Mouse (Mus musculus) CD4-positive, CD25-positive, alpha-beta regulatory T cell, adult 4 months (primary cell): ENCODE results near the gene Tssk1. TPM values are rescaled to one million over a fixed set of nuclear protein-coding genes. Genes with fewer than 3 reads are reported as not detected.
A peak's percentile ranks its signal among the peaks of the same experiment; 100 is the strongest.

ENCODE experiments used
- ATAC-seq: one replicate; pipeline ENCODE4 v1.8.0; 2017
- polyA plus RNA-seq, 2 experiments: library from polyadenylated mRNA; unstranded; fragments of 100-300 nt; shearing (Covaris generic); gene quantifications; one replicate each; pipeline ENCODE4 v1.2.1; 2017

Gene Tssk1
- not detected for polyA plus RNA-seq

- no peak for ATAC-seq
These were observed at the start of gene Tssk1 for GRCm38 (mm10) chr16:17893923-17894322. Tssk1 (plus strand) TSS chr16:17894223.

DNA sequence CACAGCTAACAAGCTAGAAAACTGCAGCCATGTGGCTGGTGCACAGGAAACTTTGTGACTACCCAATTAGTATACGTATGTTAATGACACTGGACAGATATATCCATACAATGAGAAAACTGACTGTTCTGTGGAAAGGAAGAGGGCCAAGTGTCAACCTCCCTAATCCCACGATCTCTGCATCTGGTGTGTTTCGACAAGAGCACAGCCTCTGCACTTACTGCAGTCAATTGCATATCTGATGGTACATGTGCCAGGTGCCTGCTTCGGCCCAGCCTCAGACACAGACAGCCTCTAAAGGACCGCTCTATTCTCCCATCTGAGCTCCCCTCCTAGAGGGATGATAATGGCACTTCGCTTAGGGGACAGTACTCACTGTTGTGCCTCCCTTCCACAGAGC lies 45.6 kb upstream of the Tssk1 start:
- ATAC-seq: no peak

- peak; percentile 56 for ATAC-seq
These were observed 45.1 kb upstream of the Tssk1 start for GRCm38 (mm10) chr16:17848928-17849327.

GRCm38 (mm10) chr16:17849486-17849885 lies 44.5 kb upstream of the Tssk1 start:
- ATAC-seq: no peak

DNA sequence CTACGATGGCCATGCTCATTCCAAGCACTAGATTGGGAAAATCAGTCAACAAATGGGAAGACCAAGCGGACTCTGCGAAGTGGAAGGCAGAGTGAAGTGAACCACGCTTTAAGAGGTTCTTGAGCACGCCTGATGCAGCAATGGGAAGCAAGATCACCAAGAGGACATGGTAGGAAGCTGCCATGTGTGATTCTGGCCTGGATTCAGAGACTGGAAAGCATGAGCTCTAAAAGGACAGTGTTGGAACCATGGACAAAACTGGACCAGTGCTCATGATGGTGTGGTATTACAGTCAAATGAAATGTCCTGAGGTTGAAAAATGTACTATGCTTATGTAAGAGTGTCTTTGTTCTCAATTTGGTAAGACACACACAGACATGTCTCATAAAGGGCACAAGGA lies 42.7 kb upstream of the Tssk1 start:
- no peak for ATAC-seq

DNA sequence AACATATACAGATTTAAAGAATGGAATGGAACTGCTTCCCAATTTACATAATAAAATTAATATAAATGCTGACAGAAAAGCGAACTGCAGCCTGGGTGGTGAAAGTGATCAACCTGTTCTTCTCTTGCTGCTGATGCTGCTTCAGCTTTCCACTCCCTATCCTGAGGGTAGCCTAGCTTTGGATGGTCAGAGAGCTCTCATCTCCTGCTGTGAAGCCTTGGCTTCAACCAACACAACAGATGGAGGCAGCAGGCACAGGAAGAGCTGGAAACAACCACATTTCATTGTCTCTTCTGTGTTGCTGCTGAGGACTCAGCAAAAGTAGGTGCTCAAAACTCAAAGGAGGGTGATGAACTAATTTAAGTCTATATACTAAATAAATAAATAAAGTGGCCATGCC lies 42.2 kb upstream of the Tssk1 start:
- ATAC-seq: no peak

GRCm38 (mm10) chr16:17853263-17853662 lies 40.8 kb upstream of the Tssk1 start:
- ATAC-seq: no peak

DNA sequence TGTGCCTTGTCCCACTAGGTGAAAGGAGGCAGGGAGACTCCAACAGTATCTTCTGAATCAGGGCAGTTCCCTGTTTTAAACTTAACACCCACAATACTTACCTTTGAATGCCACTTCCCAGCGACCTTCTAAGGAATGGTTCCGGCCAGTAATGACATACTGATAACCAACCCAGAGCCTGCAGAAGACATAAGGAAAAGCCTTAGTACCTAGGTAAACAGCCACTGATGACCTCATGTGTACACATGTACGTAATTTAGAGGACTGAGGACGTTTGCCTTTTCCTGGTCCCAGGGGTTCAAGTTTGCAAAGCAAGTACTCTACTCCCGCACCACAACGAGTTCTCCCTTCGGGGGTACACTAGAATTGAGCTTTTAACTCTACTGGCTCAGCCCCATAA lies 36.9 kb upstream of the Tssk1 start:
- no peak for ATAC-seq

DNA sequence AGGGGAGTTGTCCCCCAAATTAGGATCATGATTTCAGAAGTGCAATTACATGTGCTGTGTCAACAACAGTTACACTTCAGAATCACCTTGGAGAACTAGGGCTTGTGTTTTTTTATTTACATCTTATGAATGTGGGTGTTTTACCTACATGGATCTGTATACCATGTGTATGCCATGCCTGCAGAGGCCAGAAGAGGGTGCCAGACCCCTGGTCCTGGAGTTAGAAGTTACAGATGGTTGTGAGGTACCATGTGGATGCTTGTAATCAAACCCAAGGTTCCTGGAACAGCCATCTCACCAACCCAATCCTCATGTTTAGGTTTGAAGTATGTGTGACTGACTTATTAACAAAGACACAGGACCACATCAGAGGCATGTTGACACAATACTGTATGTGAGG lies 35.4 kb upstream of the Tssk1 start:
- ATAC-seq: peak; percentile 54

- ATAC-seq: no peak
These were observed 28.7 kb upstream of the Tssk1 start for GRCm38 (mm10) chr16:17865293-17865692.

GRCm38 (mm10) chr16:17865770-17866169 lies 28.3 kb upstream of the Tssk1 start:
- ATAC-seq: no peak

DNA sequence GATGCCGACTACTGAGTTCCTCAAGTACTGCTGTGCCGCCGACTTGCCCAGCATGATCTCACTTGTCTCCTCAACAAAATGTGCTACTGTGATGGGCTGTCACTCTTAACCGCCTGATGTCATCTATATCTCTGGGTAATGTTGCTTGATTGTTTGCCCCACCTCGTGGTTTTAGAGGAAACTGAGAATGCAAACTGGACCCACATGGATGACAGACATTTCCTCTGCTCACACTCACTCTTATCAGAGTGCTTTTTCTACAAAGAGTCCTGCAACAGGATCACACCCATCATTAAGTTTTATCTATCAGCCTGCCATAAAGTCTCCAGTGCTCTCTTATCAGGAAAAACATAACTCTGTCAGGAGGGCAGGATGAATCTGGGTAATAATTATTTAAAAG lies 22.8 kb upstream of the Tssk1 start:
- no peak for ATAC-seq

DNA sequence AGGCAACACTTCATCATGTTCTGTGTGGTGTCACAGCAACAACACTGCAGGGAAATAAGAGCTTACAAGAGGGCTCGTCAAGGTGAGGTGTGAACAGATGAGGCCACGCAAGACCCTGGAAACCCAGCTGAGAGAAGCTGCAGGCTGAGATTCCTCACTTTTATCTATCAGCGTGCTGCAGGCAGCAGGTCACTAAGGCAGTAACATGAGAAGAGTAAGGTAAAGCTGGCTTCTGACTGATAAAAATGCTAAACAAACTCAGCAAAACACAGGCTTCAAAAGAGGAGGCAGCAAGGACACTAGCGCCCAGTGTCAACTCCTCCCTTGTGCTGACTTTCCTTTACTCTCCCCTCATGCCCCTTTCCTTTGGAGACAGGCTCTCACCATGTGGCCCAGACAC lies 21.0 kb upstream of the Tssk1 start:
- no peak for ATAC-seq

GRCm38 (mm10) chr16:17875174-17875573 lies 18.8 kb upstream of the Tssk1 start:
- ATAC-seq: no peak

DNA sequence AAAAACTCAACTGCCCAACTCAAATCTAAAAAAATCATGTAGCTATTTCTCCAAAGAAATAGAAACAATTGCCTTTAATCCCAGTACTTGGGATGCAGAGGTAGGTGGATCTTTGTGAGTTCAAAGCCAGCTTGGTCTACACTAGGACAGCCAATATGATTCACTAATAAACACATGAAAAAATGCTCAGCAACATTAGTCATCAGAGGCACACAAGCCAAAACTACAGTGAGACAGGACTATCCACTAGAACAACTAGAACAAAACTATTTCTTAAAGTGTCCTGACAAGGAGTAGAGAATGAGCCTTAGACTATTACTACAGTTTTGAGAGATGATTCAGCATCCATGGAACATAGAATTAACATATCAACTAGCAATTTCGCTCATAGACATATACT lies 17.9 kb upstream of the Tssk1 start:
- ATAC-seq: no peak

GRCm38 (mm10) chr16:17879571-17879970 lies 14.5 kb upstream of the Tssk1 start:
- ATAC-seq: no peak

DNA sequence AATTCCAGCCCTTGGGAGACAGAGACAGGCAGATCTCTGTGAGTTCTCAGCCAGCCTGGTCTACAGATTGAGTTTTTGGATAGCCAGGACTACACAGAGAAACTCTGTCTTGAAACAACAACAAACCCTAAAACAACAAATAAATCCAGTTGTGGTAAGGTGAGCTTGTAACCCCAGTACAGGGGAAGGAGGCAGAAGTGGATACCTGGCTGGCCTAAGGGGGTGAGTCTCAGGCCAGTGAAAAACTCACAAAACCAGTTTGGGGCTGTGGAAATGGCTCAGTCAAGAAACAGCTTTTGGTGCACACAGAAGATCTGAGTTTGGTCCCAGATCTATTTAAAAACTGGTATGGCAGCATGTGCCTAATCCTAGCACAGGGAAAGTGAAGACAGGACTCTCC lies 11.8 kb upstream of the Tssk1 start:
- no peak for ATAC-seq

- ATAC-seq: no peak
These were observed 9.9 kb upstream of the Tssk1 start for GRCm38 (mm10) chr16:17884116-17884515.

- no peak for ATAC-seq
These were observed 4.2 kb upstream of the Tssk1 start for GRCm38 (mm10) chr16:17889689-17890341.

- ATAC-seq: no peak
These were observed 3.7 kb upstream of the Tssk1 start for GRCm38 (mm10) chr16:17890342-17890727.

- ATAC-seq: peak; percentile 62
These were observed 3.0 kb upstream of the Tssk1 start for GRCm38 (mm10) chr16:17890917-17891566.

DNA sequence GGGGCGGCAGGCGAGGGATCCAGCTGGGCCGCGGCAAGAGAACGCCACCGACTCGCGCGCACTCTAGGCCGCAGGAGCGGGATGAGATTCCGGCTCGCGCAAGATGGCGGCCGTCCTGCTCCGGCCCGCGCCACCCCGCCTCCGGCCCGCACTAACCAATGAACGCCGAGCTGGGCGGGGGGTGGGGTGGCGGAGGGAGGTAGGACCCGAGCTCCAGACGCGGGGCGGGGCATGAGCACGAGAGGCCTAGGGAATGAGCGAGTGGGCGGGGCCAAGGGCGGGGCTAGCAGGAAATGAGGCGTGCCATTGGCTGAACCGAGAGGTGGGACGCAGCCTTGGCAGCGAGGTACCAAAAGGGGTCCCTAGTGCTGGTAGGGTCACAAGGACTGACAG lies 2.5 kb upstream of the Tssk1 start, which contains the start of gene Gm20518:
Gene Gm20518, minus strand, starts transcription at position 105 of the 393 bp plus-strand sequence.
- ATAC-seq: peak; percentile 94

DNA sequence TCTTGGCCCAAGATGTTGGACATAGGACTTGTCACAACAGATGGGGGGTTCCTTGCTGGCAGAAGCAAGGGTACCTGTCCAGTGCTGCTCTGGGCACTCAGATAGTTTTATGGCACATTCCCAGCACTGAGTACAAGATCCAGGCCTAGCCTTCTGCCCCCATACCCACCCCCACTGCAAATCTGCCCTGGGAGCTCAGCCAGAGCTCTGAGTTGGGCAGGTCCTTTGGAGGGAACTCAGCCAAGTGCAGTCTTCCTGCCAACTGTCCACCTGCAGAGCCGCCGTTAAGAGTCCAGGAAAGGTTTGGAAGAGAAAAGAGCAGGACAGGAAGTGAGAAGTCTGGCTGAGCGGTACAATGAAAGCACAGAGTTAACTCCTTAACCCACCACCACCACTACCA lies 1.4 kb upstream of the Tssk1 start:
- no peak for ATAC-seq

DNA sequence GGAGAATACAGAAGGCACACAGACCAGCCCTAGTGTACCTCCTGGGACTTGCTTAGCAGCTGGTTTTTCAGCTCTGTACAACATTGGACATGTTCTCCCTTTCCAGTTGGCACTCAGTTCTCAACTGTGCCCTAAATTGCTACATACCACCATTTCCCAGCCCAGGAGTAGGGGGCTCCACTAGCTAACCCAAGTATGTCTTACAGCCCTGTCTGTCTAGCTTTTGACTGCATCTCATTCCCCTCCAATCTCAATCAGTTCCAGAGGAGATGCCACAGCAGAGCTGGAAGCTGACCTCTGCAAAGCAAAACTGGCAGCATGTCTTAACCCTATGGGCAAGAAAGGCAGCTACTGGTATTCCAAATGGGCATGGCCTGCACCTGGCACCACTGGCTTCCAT lies 2.1 kb downstream of the Tssk1 start:
- ATAC-seq: no peak

DNA sequence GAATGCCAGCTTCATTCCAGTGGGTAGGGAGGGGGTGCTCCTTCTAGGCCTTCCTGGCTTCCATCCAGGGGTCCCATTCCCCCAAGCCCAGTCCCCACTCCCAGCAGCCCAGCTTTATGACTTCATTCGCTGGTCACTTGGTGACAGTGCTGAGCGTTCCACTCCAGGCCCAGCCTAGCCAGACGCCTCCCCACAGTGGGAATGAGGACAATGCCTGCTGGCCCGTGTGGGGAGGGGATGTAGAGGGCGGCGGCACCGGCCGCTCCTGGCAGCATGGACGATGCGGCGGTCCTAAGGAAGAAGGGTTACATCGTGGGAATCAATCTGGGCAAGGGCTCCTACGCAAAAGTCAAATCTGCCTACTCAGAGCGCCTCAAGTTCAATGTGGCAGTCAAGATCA lies 4.4 kb downstream of the Tssk1 start, which contains the start of the genes Dgcr2 and Tssk2:
Gene Dgcr2, minus strand, starts transcription at position 101 of the 400 bp plus-strand sequence.
Gene Tssk2, plus strand, starts transcription at position 176 of the 400 bp plus-strand sequence.
- no peak for ATAC-seq
